Mouse (Mus musculus): Measurements from ENCODE around the gene Gm13723. TPM values are rescaled to one million over a fixed set of nuclear protein-coding genes. Genes with fewer than 3 reads are reported as not detected.

Gene Gm13723
- polyA plus RNA-seq (2016; fragmentation: Nextera tagmentation; extraction: Ambion mirVana) = not detected in 2 replicates

- H3K4me3 ChIP-seq (replicated peaks) = no peak within 1 kb of the TSS
- no peaks in the 10 kb centered on the region for H3K4me1 ChIP-seq
- H3K4me2 ChIP-seq = no peak within 1 kb of the TSS
- H3K9me3 ChIP-seq = no peaks in the 10 kb centered on the region
- no peaks in the 10 kb centered on the region for H3K36me3 ChIP-seq (replicated peaks)
- H3K9ac ChIP-seq = no peak within 1 kb of the TSS
- H3K27me3 ChIP-seq = no peaks in the 10 kb centered on the region
- WGBS = 82% methylated on average over 1 of the region's 1 CpGs
- no peak within 1 kb of the TSS for H3K27ac ChIP-seq
- ATAC-seq (ENCODE audit: low FRiP score) = no peak
These were observed at the start of gene Gm13723 for GRCm38 (mm10) chr2:86874702-86875101. Gene Gm13723, minus strand, starts transcription at chr2:86874802.

GRCm38 (mm10) chr2:86905647-86906046, 31.0 kb upstream of the Gm13723 start:
- no peak for ATAC-seq (ENCODE audit: low FRiP score)

GRCm38 (mm10) chr2:86892116-86892515, 17.5 kb upstream of the Gm13723 start, which contains the start of gene Olfr1097:
Gene Olfr1097, minus strand, starts transcription at chr2:86892216.
- Histone ChIP-seq H3K27ac (no peak within 1 kb of the TSS), H3K4me1 (no peaks in the 10 kb centered on the region), H3K4me2 (no peak within 1 kb of the TSS), H3K9me3 (no peaks in the 10 kb centered on the region), H3K9ac (no peak within 1 kb of the TSS), H3K4me3 (replicated peaks) (no peak within 1 kb of the TSS), H3K27me3 (no peaks in the 10 kb centered on the region), H3K36me3 (replicated peaks) (no peaks in the 10 kb centered on the region)
- WGBS = 92% methylated on average over 1 of the region's 1 CpGs
- no peak for ATAC-seq (ENCODE audit: low FRiP score)

More at GRCm38 (mm10) chr2:86905647-86906046, 31.0 kb upstream of the Gm13723 start:
- Histone ChIP-seq H3K9ac (no peak overlapping the region), H3K4me2 (no peak overlapping the region), H3K9me3 (no peaks in the 10 kb centered on the region), H3K27ac (no peak overlapping the region), H3K27me3 (no peaks in the 10 kb centered on the region), H3K4me3 (replicated peaks) (no peak overlapping the region), H3K36me3 (replicated peaks) (no peaks in the 10 kb centered on the region), H3K4me1 (no peaks in the 10 kb centered on the region)
- WGBS = 92% methylated on average over 2 of the region's 2 CpGs

GRCm38 (mm10) chr2:86851596-86851995, 23.0 kb downstream of the Gm13723 start, which contains the start of gene Olfr1095:
Gene Olfr1095, minus strand, starts transcription at chr2:86851696.
- 88% methylated on average over 3 of the region's 3 CpGs for WGBS
- no peaks in the 10 kb centered on the region for H3K27me3 ChIP-seq
- ATAC-seq (ENCODE audit: low FRiP score) = no peak
- H3K9me3 ChIP-seq = no peaks in the 10 kb centered on the region
- no peak within 1 kb of the TSS for H3K27ac ChIP-seq
- no peaks in the 10 kb centered on the region for H3K36me3 ChIP-seq (replicated peaks)
- H3K4me2 ChIP-seq = no peak within 1 kb of the TSS
- no peak within 1 kb of the TSS for H3K4me3 ChIP-seq (replicated peaks)
- no peak within 1 kb of the TSS for H3K9ac ChIP-seq
- no peaks in the 10 kb centered on the region for H3K4me1 ChIP-seq

- ATAC-seq (ENCODE audit: low FRiP score) = no peak
- no peak within 1 kb of the TSS for H3K4me3 ChIP-seq (replicated peaks)
- no peaks in the 10 kb centered on the region for H3K36me3 ChIP-seq (replicated peaks)
- H3K9me3 ChIP-seq = no peaks in the 10 kb centered on the region
- no peak within 1 kb of the TSS for H3K9ac ChIP-seq
- H3K27ac ChIP-seq = no peak within 1 kb of the TSS
- H3K27me3 ChIP-seq = no peaks in the 10 kb centered on the region
- H3K4me2 ChIP-seq = no peak within 1 kb of the TSS
- no peaks in the 10 kb centered on the region for H3K4me1 ChIP-seq
These were observed 50.2 kb downstream of the Gm13723 start, which contains the start of gene Olfr1094 for GRCm38 (mm10) chr2:86824363-86824762. Gene Olfr1094, plus strand, starts transcription at chr2:86824663.

Other genes starting within 250 kb of the Gm13723 start
- gene Olfr1084, start 235.1 kb downstream of the Gm13723 start, polyA plus RNA-seq (2016; fragmentation: Nextera tagmentation; extraction: Ambion mirVana) = not detected in 2 replicates
- not detected in 2 replicates for gene Olfr1085, start 212.8 kb downstream of the Gm13723 start, polyA plus RNA-seq (2016; fragmentation: Nextera tagmentation; extraction: Ambion mirVana)
- gene Olfr1086, start 194.7 kb downstream of the Gm13723 start, polyA plus RNA-seq (2016; fragmentation: Nextera tagmentation; extraction: Ambion mirVana) = not detected in 2 replicates
- gene Olfr1087, start 176.4 kb downstream of the Gm13723 start, polyA plus RNA-seq (2016; fragmentation: Nextera tagmentation; extraction: Ambion mirVana) = not detected in 2 replicates
- not detected in 2 replicates for gene Olfr1089, start 141.1 kb downstream of the Gm13723 start, polyA plus RNA-seq (2016; fragmentation: Nextera tagmentation; extraction: Ambion mirVana)
- gene Olfr1090, start 115.8 kb downstream of the Gm13723 start, polyA plus RNA-seq (2016; fragmentation: Nextera tagmentation; extraction: Ambion mirVana) = not detected in 2 replicates
- not detected in 2 replicates for gene Olfr1093, start 92.3 kb downstream of the Gm13723 start, polyA plus RNA-seq (2016; fragmentation: Nextera tagmentation; extraction: Ambion mirVana)
- gene Olfr141, start 64.8 kb downstream of the Gm13723 start, polyA plus RNA-seq (2016; fragmentation: Nextera tagmentation; extraction: Ambion mirVana) = not detected in 2 replicates
- not detected in 2 replicates for gene Olfr1094, start 50.1 kb downstream of the Gm13723 start, polyA plus RNA-seq (2016; fragmentation: Nextera tagmentation; extraction: Ambion mirVana)
- not detected in 2 replicates for gene Olfr1095, start 23.1 kb downstream of the Gm13723 start, polyA plus RNA-seq (2016; fragmentation: Nextera tagmentation; extraction: Ambion mirVana)
- gene Olfr1097, start 17.4 kb upstream of the Gm13723 start, polyA plus RNA-seq (2016; fragmentation: Nextera tagmentation; extraction: Ambion mirVana) = not detected in 2 replicates
- not detected in 2 replicates for gene Olfr1098, start 49.7 kb upstream of the Gm13723 start, polyA plus RNA-seq (2016; fragmentation: Nextera tagmentation; extraction: Ambion mirVana)
- not detected in 2 replicates for gene Olfr1099, start 85.9 kb upstream of the Gm13723 start, polyA plus RNA-seq (2016; fragmentation: Nextera tagmentation; extraction: Ambion mirVana)
- not detected in 2 replicates for gene Olfr1100, start 105.2 kb upstream of the Gm13723 start, polyA plus RNA-seq (2016; fragmentation: Nextera tagmentation; extraction: Ambion mirVana)
- gene Olfr1101, start 116.4 kb upstream of the Gm13723 start, polyA plus RNA-seq (2016; fragmentation: Nextera tagmentation; extraction: Ambion mirVana) = not detected in 2 replicates
- not detected in 2 replicates for gene Olfr1102, start 123.6 kb upstream of the Gm13723 start, polyA plus RNA-seq (2016; fragmentation: Nextera tagmentation; extraction: Ambion mirVana)
- gene Olfr1104, start 152.3 kb upstream of the Gm13723 start, polyA plus RNA-seq (2016; fragmentation: Nextera tagmentation; extraction: Ambion mirVana) = not detected in 2 replicates
- gene Olfr1105, start 161.7 kb upstream of the Gm13723 start, polyA plus RNA-seq (2016; fragmentation: Nextera tagmentation; extraction: Ambion mirVana) = not detected in 2 replicates
- not detected in 2 replicates for gene Olfr1106, start 177.5 kb upstream of the Gm13723 start, polyA plus RNA-seq (2016; fragmentation: Nextera tagmentation; extraction: Ambion mirVana)
- gene Olfr1107, start 201.0 kb upstream of the Gm13723 start, polyA plus RNA-seq (2016; fragmentation: Nextera tagmentation; extraction: Ambion mirVana) = not detected in 2 replicates
- not detected in 2 replicates for gene Olfr1109, start 221.2 kb upstream of the Gm13723 start, polyA plus RNA-seq (2016; fragmentation: Nextera tagmentation; extraction: Ambion mirVana)
- not detected in 2 replicates for gene Olfr259, start 239.8 kb upstream of the Gm13723 start, polyA plus RNA-seq (2016; fragmentation: Nextera tagmentation; extraction: Ambion mirVana)